Mouse (Mus musculus) gastrocnemius, adult 2 months (tissue): ENCODE results near the gene Actb. TPM values are rescaled to one million over a fixed set of nuclear protein-coding genes. Genes with fewer than 3 reads are reported as not detected.

Experiments
- DNase-seq: peaks from one replicate; pipeline ENCODE4 v3.0.0; 2022
- H3K27ac ChIP-seq: fragments of 200-600 bp; 2 replicates; pipeline ENCODE4 v1.8.1; 2022; ENCODE audit warnings: mild to moderate bottlenecking
- H3K4me3 ChIP-seq: fragments of 200-600 bp; 2 replicates; pipeline ENCODE4 v1.8.1; 2022; ENCODE audit warnings: mild to moderate bottlenecking, moderate library complexity
- CTCF ChIP-seq: fragments of 200-600 bp; IDR thresholded peaks from 2 replicates; pipeline ENCODE4 v1.8.1; 2022; ENCODE audit warnings: antibody characterized with exemption, mild to moderate bottlenecking, moderate library complexity
- intact Hi-C: fragments of 180-260 bp; cut with DNase I; formaldehyde crosslinking; loops from one replicate; pipeline ENCODE4 v1.15.1; 2025
- total RNA-seq, 2 experiments: library from RNA; stranded (reverse); gene quantifications; 2 replicates each; pipeline ENCODE4 v1.2.3; 2021

Gene Actb
- total RNA-seq, 2 experiments from 2014 or later: 365 to 571 TPM

- intact Hi-C loops: loop anchor here (1.0 to 5.0 kb wide), 3 partner anchors 15 to 84 kb away; no protein-coding TSS in a partner anchor
- peak; percentile 100; the same call in 1 of the 2 replicates for TF ChIP-seq CTCF
- DNase-seq: peak; percentile 99
Observed at GRCm38 (mm10) chr5:142905725-142906531, 626 bp downstream of the Actb start.

GRCm38 (mm10) chr5:142905038-142905695 lies 1.4 kb downstream of the Actb start:
- DNase-seq: no peak
- Histone ChIP-seq H3K4me3 (peak overlapping the region; percentile 99), H3K27ac (peak overlapping the region; percentile 100)
- intact Hi-C loops: loop anchor here (1.0 to 5.0 kb wide), 2 partner anchors 27 to 83 kb away; no protein-coding TSS in a partner anchor
- no peak for TF ChIP-seq CTCF

More at GRCm38 (mm10) chr5:142905725-142906531, 626 bp downstream of the Actb start:
- peak overlapping the region; percentile 100 for H3K27ac ChIP-seq
- peak overlapping the region; percentile 99 for H3K4me3 ChIP-seq

- TF ChIP-seq CTCF: no peak
- DNase-seq: no peak
- intact Hi-C loops: loop anchor here (1.0 to 5.0 kb wide), 2 partner anchors 28 to 82 kb away; no protein-coding TSS in a partner anchor
Observed at GRCm38 (mm10) chr5:142904208-142905037, 2.1 kb downstream of the Actb start.

GRCm38 (mm10) chr5:142903470-142904207 lies 2.9 kb downstream of the Actb start:
- no peak for DNase-seq
- peak overlapping the region; percentile 99 for H3K4me3 ChIP-seq
- H3K27ac ChIP-seq: peak overlapping the region; percentile 100
- no peak for TF ChIP-seq CTCF
- intact Hi-C loops: no loop called here

More at GRCm38 (mm10) chr5:142904208-142905037, 2.1 kb downstream of the Actb start:
- H3K4me3 ChIP-seq: peak overlapping the region; percentile 99
- peak overlapping the region; percentile 100 for H3K27ac ChIP-seq

- no peak for TF ChIP-seq CTCF
- H3K4me3 ChIP-seq: peak overlapping the region; percentile 99
- DNase-seq: no peak
- peak overlapping the region; percentile 100 for H3K27ac ChIP-seq
- intact Hi-C loops: no loop called here
Observed at GRCm38 (mm10) chr5:142902506-142903314, 3.8 kb downstream of the Actb start.

- intact Hi-C loops: no loop called here
- Histone ChIP-seq H3K27ac (peak overlapping the region; percentile 100), H3K4me3 (peak overlapping the region; percentile 99)
- TF ChIP-seq CTCF: no peak
- no peak for DNase-seq
Observed at GRCm38 (mm10) chr5:142901846-142902505, 4.6 kb downstream of the Actb start.

GRCm38 (mm10) chr5:142901355-142901802 lies 5.2 kb downstream of the Actb start:
- no peak for TF ChIP-seq CTCF
- peak overlapping the region; percentile 99 for H3K4me3 ChIP-seq
- DNase-seq: peak; percentile 80
- peak overlapping the region; percentile 100 for H3K27ac ChIP-seq
- intact Hi-C loops: no loop called here

- intact Hi-C loops: no loop called here
- no peak for TF ChIP-seq CTCF
- peak overlapping the region; percentile 100 for H3K27ac ChIP-seq
Observed at GRCm38 (mm10) chr5:142900651-142901050, 5.9 kb downstream of the Actb start.

GRCm38 (mm10) chr5:142899932-142900533 lies 6.5 kb downstream of the Actb start:
- no peak for DNase-seq
- Histone ChIP-seq H3K27ac (peak overlapping the region; percentile 100), H3K4me3 (no peak overlapping the region)
- no peak for TF ChIP-seq CTCF
- intact Hi-C loops: no loop called here

More at GRCm38 (mm10) chr5:142900651-142901050, 5.9 kb downstream of the Actb start:
- no peak overlapping the region for H3K4me3 ChIP-seq
- peak; percentile 54 for DNase-seq

GRCm38 (mm10) chr5:142899057-142899601 lies 7.4 kb downstream of the Actb start:
- intact Hi-C loops: no loop called here
- no peak for TF ChIP-seq CTCF
- no peak for DNase-seq
- H3K27ac ChIP-seq: peak overlapping the region; percentile 16; the same call in 1 of the 2 replicates
- no peak overlapping the region for H3K4me3 ChIP-seq
